Mouse (Mus musculus): ENCODE results near the gene Rbfox1. TPM values are rescaled to one million over a fixed set of nuclear protein-coding genes. Genes with fewer than 3 reads are reported as not detected.

The Rbfox1 gene
- polyA plus RNA-seq, 1 experiment = 5.6 TPM

- no peaks in the 10 kb centered on the region for H3K4me1 ChIP-seq (replicated peaks; ENCODE audit: control insufficient read depth, insufficient read depth, low read length)
- no peak for DNase-seq
- WGBS = 92% methylated on average over 4 of the region's 4 CpGs
- no peak overlapping the region for H3K27ac ChIP-seq (ENCODE audit: control insufficient read depth, insufficient read depth, low read length)
- H3K36me3 ChIP-seq (ENCODE audit: control insufficient read depth, insufficient read depth, low read length) = no peaks in the 10 kb centered on the region
- H3K4me3 ChIP-seq (ENCODE audit: control insufficient read depth, insufficient read depth, low read length) = no peak overlapping the region
- H3K27me3 ChIP-seq (ENCODE audit: control insufficient read depth, insufficient read depth, low read length) = no peaks in the 10 kb centered on the region
- TF ChIP-seq CTCF (IDR thresholded peaks at IDR 0.05; ENCODE audit: borderline replicate concordance, control insufficient read depth, extremely low read depth, insufficient read depth, low read length, poor library complexity) = no peak
- no peak for TF ChIP-seq POLR2A (IDR thresholded peaks at IDR 0.05; ENCODE audit: control insufficient read depth, extremely low read depth, insufficient read depth, low read length, poor library complexity)
Observed at GRCm38 (mm10) chr16:7152401-7152800, 1267.2 kb downstream of the Rbfox1 start.

GRCm38 (mm10) chr16:7154671-7155070 is 1269.5 kb downstream of the Rbfox1 start:
- DNase-seq = no peak
- no peaks in the 10 kb centered on the region for H3K4me1 ChIP-seq (replicated peaks; ENCODE audit: control insufficient read depth, insufficient read depth, low read length)
- no peaks in the 10 kb centered on the region for H3K27me3 ChIP-seq (ENCODE audit: control insufficient read depth, insufficient read depth, low read length)
- H3K4me3 ChIP-seq (ENCODE audit: control insufficient read depth, insufficient read depth, low read length) = no peak overlapping the region
- 72% methylated on average over 3 of the region's 3 CpGs for WGBS
- TF ChIP-seq POLR2A (IDR thresholded peaks at IDR 0.05; ENCODE audit: control insufficient read depth, extremely low read depth, insufficient read depth, low read length, poor library complexity) (no peak), CTCF (IDR thresholded peaks at IDR 0.05; ENCODE audit: borderline replicate concordance, control insufficient read depth, extremely low read depth, insufficient read depth, low read length, poor library complexity) (no peak)
- no peaks in the 10 kb centered on the region for H3K36me3 ChIP-seq (ENCODE audit: control insufficient read depth, insufficient read depth, low read length)
- no peak overlapping the region for H3K27ac ChIP-seq (ENCODE audit: control insufficient read depth, insufficient read depth, low read length)

- 90% methylated on average over 8 of the region's 8 CpGs for WGBS
- H3K27me3 ChIP-seq (ENCODE audit: control insufficient read depth, insufficient read depth, low read length) = no peaks in the 10 kb centered on the region
- TF ChIP-seq CTCF (IDR thresholded peaks at IDR 0.05; ENCODE audit: borderline replicate concordance, control insufficient read depth, extremely low read depth, insufficient read depth, low read length, poor library complexity) (no peak), POLR2A (IDR thresholded peaks at IDR 0.05; ENCODE audit: control insufficient read depth, extremely low read depth, insufficient read depth, low read length, poor library complexity) (no peak)
- DNase-seq = no peak
- H3K4me1 ChIP-seq (replicated peaks; ENCODE audit: control insufficient read depth, insufficient read depth, low read length) = no peaks in the 10 kb centered on the region
- H3K36me3 ChIP-seq (ENCODE audit: control insufficient read depth, insufficient read depth, low read length) = no peaks in the 10 kb centered on the region
- H3K27ac ChIP-seq (ENCODE audit: control insufficient read depth, insufficient read depth, low read length) = no peak overlapping the region
- H3K4me3 ChIP-seq (ENCODE audit: control insufficient read depth, insufficient read depth, low read length) = no peak overlapping the region
Observed at GRCm38 (mm10) chr16:7158856-7159826, 1274.0 kb downstream of the Rbfox1 start.

DNA sequence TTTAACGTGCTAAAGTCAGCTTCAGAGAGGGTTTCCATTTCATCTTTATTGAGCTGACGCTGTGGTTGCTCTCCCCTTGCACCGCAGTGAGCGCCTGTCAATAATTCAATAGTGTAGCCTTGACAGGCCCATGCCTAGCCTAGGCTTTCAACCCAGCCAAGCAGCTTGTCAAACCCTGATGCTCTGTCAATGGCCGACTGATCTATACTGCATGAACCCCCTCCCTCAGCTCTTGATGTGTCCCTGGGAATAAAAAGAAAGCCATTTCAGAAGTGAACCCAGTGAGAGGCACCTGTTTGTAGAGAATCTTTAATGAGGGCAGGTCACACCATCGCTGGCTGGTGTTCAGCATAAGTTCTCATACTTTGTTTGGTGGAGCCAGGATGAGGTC is 1274.7 kb downstream of the Rbfox1 start:
- no peak overlapping the region for H3K4me3 ChIP-seq (ENCODE audit: control insufficient read depth, insufficient read depth, low read length)
- no peak for TF ChIP-seq CTCF (IDR thresholded peaks at IDR 0.05; ENCODE audit: borderline replicate concordance, control insufficient read depth, extremely low read depth, insufficient read depth, low read length, poor library complexity)
- no peak for TF ChIP-seq POLR2A (IDR thresholded peaks at IDR 0.05; ENCODE audit: control insufficient read depth, extremely low read depth, insufficient read depth, low read length, poor library complexity)
- no peaks in the 10 kb centered on the region for H3K4me1 ChIP-seq (replicated peaks; ENCODE audit: control insufficient read depth, insufficient read depth, low read length)
- no peak for DNase-seq
- no peaks in the 10 kb centered on the region for H3K27me3 ChIP-seq (ENCODE audit: control insufficient read depth, insufficient read depth, low read length)
- H3K27ac ChIP-seq (ENCODE audit: control insufficient read depth, insufficient read depth, low read length) = no peak overlapping the region
- H3K36me3 ChIP-seq (ENCODE audit: control insufficient read depth, insufficient read depth, low read length) = no peaks in the 10 kb centered on the region
- WGBS = 92% methylated on average over 6 of the region's 6 CpGs

DNA sequence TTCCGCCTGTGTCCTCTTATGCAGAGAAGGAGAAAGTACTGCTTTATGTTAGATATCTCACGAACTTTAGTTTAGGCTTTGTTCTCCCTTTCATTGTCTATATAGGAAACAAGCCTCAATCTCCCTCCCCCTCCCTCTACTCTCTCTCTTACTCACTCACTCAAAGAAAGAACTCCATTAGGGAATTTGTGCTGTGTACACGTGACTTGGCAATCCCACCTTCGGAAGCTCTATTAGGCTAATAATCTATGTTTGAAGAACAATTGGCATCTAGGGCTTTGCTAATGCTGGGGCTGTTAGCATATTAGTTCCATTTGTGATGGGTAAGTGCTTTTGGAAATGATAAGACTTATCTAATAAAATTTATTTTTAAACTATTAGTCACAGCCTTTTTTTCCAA is 1277.0 kb downstream of the Rbfox1 start:
- Histone ChIP-seq H3K36me3 (ENCODE audit: control insufficient read depth, insufficient read depth, low read length) (no peaks in the 10 kb centered on the region), H3K4me3 (ENCODE audit: control insufficient read depth, insufficient read depth, low read length) (no peak overlapping the region), H3K27ac (ENCODE audit: control insufficient read depth, insufficient read depth, low read length) (no peak overlapping the region), H3K27me3 (ENCODE audit: control insufficient read depth, insufficient read depth, low read length) (no peaks in the 10 kb centered on the region), H3K4me1 (replicated peaks; ENCODE audit: control insufficient read depth, insufficient read depth, low read length) (no peaks in the 10 kb centered on the region)
- TF ChIP-seq POLR2A (IDR thresholded peaks at IDR 0.05; ENCODE audit: control insufficient read depth, extremely low read depth, insufficient read depth, low read length, poor library complexity) (no peak), CTCF (IDR thresholded peaks at IDR 0.05; ENCODE audit: borderline replicate concordance, control insufficient read depth, extremely low read depth, insufficient read depth, low read length, poor library complexity) (no peak)
- 89% methylated on average over 4 of the region's 4 CpGs for WGBS
- no peak for DNase-seq

DNA sequence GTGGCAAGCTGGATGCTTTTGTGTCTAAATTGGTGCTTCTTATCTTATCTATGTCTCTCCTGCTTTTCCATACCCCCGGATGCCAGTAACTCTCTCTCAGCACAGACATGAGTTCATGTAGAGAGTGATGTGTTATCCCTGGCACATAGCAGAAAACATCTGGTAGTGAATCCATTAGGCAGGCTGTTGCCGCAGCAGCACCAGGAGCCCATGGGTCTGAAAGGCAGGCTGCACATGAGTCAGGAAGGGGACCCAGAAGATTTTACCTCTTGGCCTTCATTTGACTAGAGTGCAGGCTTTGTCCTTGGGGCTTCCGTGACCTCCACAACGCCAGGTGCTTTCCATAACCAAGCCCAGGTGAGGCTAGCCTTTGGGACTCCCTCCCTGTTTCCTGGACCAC is 1278.5 kb downstream of the Rbfox1 start:
- DNase-seq = no peak
- no peak overlapping the region for H3K27ac ChIP-seq (ENCODE audit: control insufficient read depth, insufficient read depth, low read length)
- H3K36me3 ChIP-seq (ENCODE audit: control insufficient read depth, insufficient read depth, low read length) = no peaks in the 10 kb centered on the region
- no peak overlapping the region for H3K4me3 ChIP-seq (ENCODE audit: control insufficient read depth, insufficient read depth, low read length)
- no peaks in the 10 kb centered on the region for H3K4me1 ChIP-seq (replicated peaks; ENCODE audit: control insufficient read depth, insufficient read depth, low read length)
- H3K27me3 ChIP-seq (ENCODE audit: control insufficient read depth, insufficient read depth, low read length) = no peaks in the 10 kb centered on the region
- TF ChIP-seq POLR2A (IDR thresholded peaks at IDR 0.05; ENCODE audit: control insufficient read depth, extremely low read depth, insufficient read depth, low read length, poor library complexity) (no peak), CTCF (IDR thresholded peaks at IDR 0.05; ENCODE audit: borderline replicate concordance, control insufficient read depth, extremely low read depth, insufficient read depth, low read length, poor library complexity) (no peak)
- WGBS = 89% methylated on average over 4 of the region's 4 CpGs

Measured in thymus, adult 2 months (tissue).